ENCODE assay signal across 14 mouse cellular contexts in genomic region chr4:104578370-104578769, GRCm38 (mm10).
DNase-seq lines count a peak whose midpoint lies in the region; ATAC-seq and TF ChIP-seq lines count a peak whose summit lies in the region.
"Had no signal": no experiment of that assay in that cellular context is flagged by ENCODE, and none has a peak within 500 bp of the region (broad histone marks: within the 10 kb centered on the region; RNA-seq: fewer than 3 reads in every experiment).

No protein-coding gene starts in this region.

- ATAC-seq in heart, embryonic 12.5 days (ENCODE audit: insufficient number of reproducible peaks, low FRiP score) = peak; percentile 64; the same call in 1 of the 2 replicates
- no peak for ATAC-seq in liver, embryonic 11.5 days (replicated peaks; ENCODE audit: low FRiP score)
- ATAC-seq in intestine, embryonic 16.5 days = peak; percentile 73; the same call in 1 of the 2 replicates

- H3K27ac ChIP-seq in heart, embryonic 12.5 days (ENCODE audit: poor library complexity, severe bottlenecking) = peak overlapping the region; percentile 54; the same call in 1 of the 2 replicates
- no peak overlapping the region for H3K27ac ChIP-seq in heart, adult 2 months
- no peak overlapping the region for H3K27ac ChIP-seq in liver, adult 2 months (replicated peaks; ENCODE audit: insufficient read depth, low read depth, low read length)
- H3K27ac ChIP-seq in liver, embryonic 11.5 days (ENCODE audit: low read depth, low read length) = no peak overlapping the region
- H3K27ac ChIP-seq in intestine, embryonic 16.5 days (ENCODE audit: low read length) = no peak overlapping the region
- H3K27ac ChIP-seq: limb, embryonic 12.5 days had no signal

- WGBS in heart, embryonic 12.5 days = 6% methylated on average over 3 of the region's 3 CpGs
- WGBS in heart, adult 2 months = 22% methylated on average over 3 of the region's 3 CpGs
- 32% methylated on average over 3 of the region's 3 CpGs for WGBS in liver, adult 2 months
- 58% methylated on average over 3 of the region's 3 CpGs for WGBS in liver, embryonic 11.5 days
- WGBS in intestine, embryonic 16.5 days = 20% methylated on average over 3 of the region's 3 CpGs

- H3K4me2 ChIP-seq in heart, embryonic 12.5 days = no peak overlapping the region
- no peak overlapping the region for H3K4me2 ChIP-seq in liver, embryonic 11.5 days
- H3K4me2 ChIP-seq in intestine, embryonic 16.5 days (ENCODE audit: low read depth, low read length) = no peak overlapping the region
- H3K4me2 ChIP-seq: limb, embryonic 12.5 days had no signal

- peaks cover 5% of the 10 kb centered on the region for H3K4me1 ChIP-seq in heart, embryonic 12.5 days (replicated peaks)
- no peaks in the 10 kb centered on the region for H3K4me1 ChIP-seq in heart, adult 2 months (ENCODE audit: control insufficient read depth, insufficient read depth, low read length)
- no peaks in the 10 kb centered on the region for H3K4me1 ChIP-seq in liver, adult 2 months (ENCODE audit: control insufficient read depth, insufficient read depth, low read length)
- H3K4me1 ChIP-seq in liver, embryonic 11.5 days (replicated peaks; ENCODE audit: control insufficient read depth, insufficient read depth, low read length) = no peaks in the 10 kb centered on the region
- H3K4me1 ChIP-seq in intestine, embryonic 16.5 days (ENCODE audit: control insufficient read depth, insufficient read depth, low read length) = no peaks in the 10 kb centered on the region
- H3K4me1 ChIP-seq: megakaryocyte, embryonic 14.5 days had no signal

- H3K79me2 ChIP-seq in heart, adult 2 months (replicated peaks; ENCODE audit: control insufficient read depth, insufficient read depth, low read length) = no peaks in the 10 kb centered on the region
- H3K79me2 ChIP-seq in liver, adult 2 months (ENCODE audit: control insufficient read depth, insufficient read depth, low read length) = no peaks in the 10 kb centered on the region

- H3K9me3 ChIP-seq in heart, embryonic 12.5 days (replicated peaks) = no peaks in the 10 kb centered on the region
- H3K9me3 ChIP-seq in liver, embryonic 11.5 days (ENCODE audit: control insufficient read depth, low read length) = no peaks in the 10 kb centered on the region
- no peaks in the 10 kb centered on the region for H3K9me3 ChIP-seq in intestine, embryonic 16.5 days (ENCODE audit: control insufficient read depth, low read length)
- H3K9me3 ChIP-seq: limb, embryonic 12.5 days had no signal

- no peak for DNase-seq in heart, adult 2 months
- peak; percentile 10 for DNase-seq in liver, adult 2 months (ENCODE audit: extremely low read depth, low read depth, low spot score)
- no peak for DNase-seq in liver, embryonic 11.5 days (ENCODE audit: low spot score)
- peak; percentile 72 for DNase-seq in brain, adult 2 months (ENCODE audit: low read depth, low spot score)
- no peak for DNase-seq in adrenal gland, adult 18-20 months (ENCODE audit: low spot score in 2 of 2)
- DNase-seq in embryo, embryonic 9.5 days (ENCODE audit: extremely low spot score) = no peak
- DNase-seq: adrenal gland, postnatal 36 days; right cerebral cortex, postnatal 25 days had no signal

- intact Hi-C loops in heart, adult 2 months (cut with DNase I) = no loop called here

- no peak overlapping the region for H3K4me3 ChIP-seq in heart, embryonic 12.5 days
- no peak overlapping the region for H3K4me3 ChIP-seq in heart, adult 2 months
- H3K4me3 ChIP-seq in liver, adult 2 months (ENCODE audit: insufficient read depth, low read depth, low read length) = no peak overlapping the region
- no peak overlapping the region for H3K4me3 ChIP-seq in liver, embryonic 11.5 days (ENCODE audit: low read depth, low read length)
- no peak overlapping the region for H3K4me3 ChIP-seq in intestine, embryonic 16.5 days (ENCODE audit: low read length)
- H3K4me3 ChIP-seq: erythroblast, embryonic 14.5 days; limb, embryonic 12.5 days; megakaryocyte, embryonic 14.5 days had no signal

- no peak overlapping the region for H3K9ac ChIP-seq in heart, embryonic 12.5 days
- no peak overlapping the region for H3K9ac ChIP-seq in heart, adult 2 months (ENCODE audit: low read depth, low read length)
- no peak overlapping the region for H3K9ac ChIP-seq in liver, adult 2 months (ENCODE audit: low read depth, low read length)
- no peak overlapping the region for H3K9ac ChIP-seq in liver, embryonic 11.5 days (ENCODE audit: low read depth, low read length)
- H3K9ac ChIP-seq in intestine, embryonic 16.5 days (ENCODE audit: low read depth, low read length) = no peak overlapping the region
- H3K9ac ChIP-seq: limb, embryonic 12.5 days had no signal

- no peak for TF ChIP-seq EP300 in heart, adult 2 months (IDR thresholded peaks at IDR 0.05; ENCODE audit: insufficient read depth, low read depth, low read length)

- no peaks in the 10 kb centered on the region for H3K27me3 ChIP-seq in heart, embryonic 12.5 days (replicated peaks)
- H3K27me3 ChIP-seq in heart, adult 2 months (ENCODE audit: control insufficient read depth, insufficient read depth, low read length) = no peaks in the 10 kb centered on the region
- H3K27me3 ChIP-seq in liver, adult 2 months (ENCODE audit: control insufficient read depth, insufficient read depth, low read length) = no peaks in the 10 kb centered on the region
- H3K27me3 ChIP-seq in liver, embryonic 11.5 days (replicated peaks; ENCODE audit: control insufficient read depth, insufficient read depth, low read length) = no peaks in the 10 kb centered on the region
- H3K27me3 ChIP-seq in intestine, embryonic 16.5 days (replicated peaks; ENCODE audit: control insufficient read depth, insufficient read depth, low read length) = no peaks in the 10 kb centered on the region
- H3K27me3 ChIP-seq: CH12.LX; limb, embryonic 12.5 days; megakaryocyte, embryonic 14.5 days had no signal

- no peak for TF ChIP-seq CTCF in heart, adult 2 months (IDR thresholded peaks at IDR 0.05)
- no peak for TF ChIP-seq CTCF in liver, adult 2 months (IDR thresholded peaks at IDR 0.05; ENCODE audit: low read depth, low read length)

- TF ChIP-seq POLR2A in heart, adult 2 months (IDR thresholded peaks at IDR 0.05; ENCODE audit: insufficient read depth, low read depth, low read length) = no peak
- no peak for TF ChIP-seq POLR2A in liver, adult 2 months (IDR thresholded peaks at IDR 0.05; ENCODE audit: extremely low read depth, insufficient read depth, low read length)

- no peaks in the 10 kb centered on the region for H3K36me3 ChIP-seq in heart, embryonic 12.5 days
- H3K36me3 ChIP-seq in heart, adult 2 months (ENCODE audit: control insufficient read depth, insufficient read depth, low read length) = no peaks in the 10 kb centered on the region
- H3K36me3 ChIP-seq in liver, adult 2 months (ENCODE audit: control insufficient read depth, insufficient read depth, low read length) = no peaks in the 10 kb centered on the region
- no peaks in the 10 kb centered on the region for H3K36me3 ChIP-seq in liver, embryonic 11.5 days (ENCODE audit: control insufficient read depth, insufficient read depth, low read length)
- no peaks in the 10 kb centered on the region for H3K36me3 ChIP-seq in intestine, embryonic 16.5 days (ENCODE audit: control insufficient read depth, insufficient read depth, low read length)
- H3K36me3 ChIP-seq: limb, embryonic 12.5 days had no signal

Comparison
In these comparisons a context has a peak if more than half of its experiments do, and no peak if none do; other contexts are left out.
1. DNase-seq: peak in liver, adult 2 months (single experiment) and brain, adult 2 months (single experiment); none in heart, adult 2 months (0 of 2), liver, embryonic 11.5 days (single experiment), adrenal gland, adult 18-20 months (0 of 2) and embryo, embryonic 9.5 days (single experiment).